Mouse (Mus musculus): Measurements from ENCODE around the gene Kdm5a.
A peak's percentile ranks its signal among the peaks of the same experiment; 100 is the strongest.

Kdm5a gene

DNA sequence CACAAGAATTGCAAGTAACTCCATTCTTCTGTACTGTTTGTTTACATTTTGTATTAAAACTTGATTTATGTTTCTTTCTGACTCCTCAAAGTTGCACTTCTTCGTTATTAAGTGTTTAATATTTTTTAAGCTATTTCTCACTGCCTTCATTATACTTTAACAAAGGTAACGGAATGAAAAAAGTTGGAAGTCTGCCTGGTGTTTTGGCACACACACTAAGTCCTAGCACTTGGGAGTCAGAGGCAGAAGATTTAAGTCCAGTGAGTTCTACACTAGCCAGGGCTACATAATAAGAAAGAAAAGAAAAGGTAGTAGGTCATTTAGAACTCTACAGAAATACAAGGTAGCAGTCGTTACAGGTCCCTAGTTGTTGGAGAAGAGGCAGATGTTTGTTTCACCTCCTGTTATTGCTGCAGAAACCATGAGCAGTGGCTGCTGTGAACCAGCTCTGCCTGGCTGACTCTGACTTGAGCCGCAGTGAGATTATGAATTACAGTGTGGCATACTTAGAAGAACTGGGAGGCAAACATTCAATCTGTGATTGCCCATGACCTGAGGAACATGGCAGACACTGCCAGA is 78.3 kb downstream of the Kdm5a start:
- DNase-seq (ENCODE audit: low spot score), result no peak

DNA sequence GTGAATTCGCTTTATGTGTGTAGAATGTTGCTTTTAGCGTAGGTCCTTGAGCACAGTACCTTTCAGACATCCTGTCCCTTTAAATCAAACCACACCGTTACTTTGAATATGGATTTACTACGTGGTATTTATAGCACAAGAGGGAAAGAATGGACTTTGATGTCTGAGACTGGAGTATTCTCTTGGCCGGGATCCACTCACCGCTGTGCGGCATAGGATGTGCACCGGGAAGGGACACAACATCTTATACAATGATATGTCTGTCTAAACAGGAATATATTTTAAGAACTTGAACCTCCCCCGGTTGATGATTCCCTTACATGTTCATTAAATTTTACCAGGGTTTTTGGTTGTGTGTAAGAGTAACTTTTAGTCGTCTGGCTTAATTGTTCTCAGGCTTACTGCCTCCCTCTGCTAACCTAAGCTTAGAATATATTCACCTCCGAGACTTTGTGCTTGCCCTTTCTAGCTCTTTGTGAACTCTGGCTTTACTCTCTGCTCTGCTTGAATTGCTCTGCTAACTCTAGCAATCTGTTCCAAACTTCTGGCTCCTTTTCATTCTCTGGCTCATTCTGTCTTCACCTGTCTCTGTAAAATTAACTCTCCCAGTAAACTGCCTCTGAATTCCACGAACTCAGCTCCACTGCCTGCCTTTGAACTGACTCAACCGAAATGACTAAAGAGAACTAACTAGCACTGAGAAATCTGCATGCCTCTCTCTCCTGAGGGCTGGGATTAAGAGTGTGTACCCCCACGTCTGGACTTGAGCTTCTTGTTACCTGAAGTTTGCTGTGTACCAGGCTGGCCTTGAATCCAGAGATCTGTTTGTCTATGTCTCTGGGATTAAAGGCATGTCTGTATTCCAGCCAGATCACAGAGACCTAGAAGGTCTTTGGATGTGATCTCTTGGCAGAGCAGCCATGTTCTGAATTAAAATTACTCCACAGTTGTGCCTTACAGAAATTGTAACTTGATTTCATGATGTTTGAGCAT is 79.7 kb downstream of the Kdm5a start:
- DNase-seq (ENCODE audit: low spot score), result no peak

- no peak for DNase-seq (ENCODE audit: low spot score)
Measured at GRCm38 (mm10) chr6:120450208-120450607, 86.3 kb downstream of the Kdm5a start.

- no peak for DNase-seq (ENCODE audit: low spot score)
Measured at GRCm38 (mm10) chr6:120452384-120453102, 88.6 kb downstream of the Kdm5a start.

- DNase-seq (ENCODE audit: low spot score), result no peak
Measured at GRCm38 (mm10) chr6:120453103-120453445, 89.2 kb downstream of the Kdm5a start.

- DNase-seq (ENCODE audit: low spot score), result no peak
Measured at GRCm38 (mm10) chr6:120453556-120453955, 89.6 kb downstream of the Kdm5a start.

DNA sequence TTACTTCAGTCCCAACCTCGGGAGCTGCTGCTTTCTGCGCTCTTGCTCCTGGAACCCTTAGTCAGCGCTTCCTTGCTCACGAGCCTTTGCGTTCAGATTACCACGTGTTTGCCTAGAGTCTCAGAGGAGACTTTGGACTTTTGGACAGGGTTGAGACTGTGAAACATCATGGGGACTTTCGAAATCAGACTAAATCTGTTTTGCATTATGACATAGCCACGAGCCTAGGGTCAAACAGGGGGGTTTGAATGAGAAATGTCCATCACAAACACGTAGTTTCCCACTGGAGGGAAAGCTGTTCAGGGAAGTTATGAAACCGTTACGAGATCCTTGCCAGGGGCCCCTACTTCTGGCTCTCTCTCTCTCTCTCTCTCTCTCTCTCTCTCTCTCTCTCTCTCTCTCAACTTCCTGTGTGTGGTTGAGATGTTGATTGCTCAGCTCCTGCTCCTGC is 90.7 kb downstream of the Kdm5a start:
- DNase-seq (ENCODE audit: low spot score), result no peak

DNA sequence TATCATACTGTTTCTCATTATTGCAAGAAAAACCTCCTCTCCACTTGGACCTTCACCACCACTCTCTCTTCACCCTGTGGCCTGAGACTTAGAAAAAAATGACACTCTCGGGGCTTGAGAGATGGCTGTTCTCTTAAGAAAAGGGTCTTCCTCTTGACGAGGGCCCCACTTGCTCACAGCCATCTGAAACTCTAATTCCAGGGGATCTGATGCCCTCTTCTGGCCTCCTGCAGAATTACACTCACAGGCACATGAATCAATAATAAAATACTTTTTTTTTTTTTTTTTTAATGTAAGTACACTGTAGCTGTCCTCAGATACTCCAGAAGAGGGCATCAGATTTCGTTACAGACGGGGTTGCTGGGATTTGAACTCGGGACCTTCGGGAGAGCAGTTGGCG is 93.2 kb downstream of the Kdm5a start:
- no peak for DNase-seq (ENCODE audit: low spot score)

GRCm38 (mm10) chr6:120457751-120458150 is 93.8 kb downstream of the Kdm5a start:
- DNase-seq (ENCODE audit: low spot score), result no peak

GRCm38 (mm10) chr6:120461217-120461616 is 97.3 kb downstream of the Kdm5a start:
- DNase-seq (ENCODE audit: low spot score), result no peak

DNA sequence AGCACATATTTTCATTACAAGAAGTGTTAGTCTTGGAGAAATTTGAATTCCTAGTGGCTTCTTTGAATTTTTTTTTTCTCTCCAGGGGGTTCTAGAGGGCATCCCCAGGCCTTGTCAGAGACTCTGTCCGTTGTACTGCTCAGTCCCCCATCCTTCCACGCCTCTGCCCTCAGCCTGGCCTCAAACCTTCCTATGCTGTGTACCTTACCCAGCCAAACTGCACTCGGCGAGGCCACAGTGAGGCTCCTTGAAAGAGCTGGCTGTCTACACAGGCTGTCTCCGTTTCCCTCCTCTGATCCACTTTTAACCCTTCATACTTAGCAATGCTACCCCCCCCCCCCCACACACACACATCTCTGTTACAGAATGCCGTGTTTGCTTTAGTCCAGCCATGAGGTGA is 98.3 kb downstream of the Kdm5a start:
- DNase-seq (ENCODE audit: low spot score), result no peak

GRCm38 (mm10) chr6:120463086-120463871 is 99.4 kb downstream of the Kdm5a start, which contains the start of gene Il17ra:
TSS of gene Il17ra (plus strand) at chr6:120463247.
- peak; percentile 58 for DNase-seq (ENCODE audit: low spot score)

DNA sequence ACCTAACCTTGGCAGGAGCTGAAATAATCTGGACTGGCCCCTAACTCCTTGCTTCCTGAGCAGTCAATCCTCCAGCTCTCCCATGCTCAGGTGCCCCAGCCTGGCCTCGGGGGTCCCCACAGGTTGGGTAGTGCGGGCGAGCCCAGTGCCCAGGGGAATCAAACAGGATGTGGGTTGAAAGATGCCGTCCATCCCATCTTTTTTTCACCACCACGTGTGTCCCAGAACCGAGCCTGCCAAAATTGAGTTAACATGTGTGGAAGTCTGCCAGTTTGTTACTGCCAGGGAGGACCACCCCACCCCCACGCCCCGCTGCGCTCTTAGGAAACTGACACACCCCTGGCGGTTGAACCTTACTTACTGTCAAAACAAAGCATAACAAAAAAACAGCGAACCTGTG is 100.0 kb downstream of the Kdm5a start:
- DNase-seq (ENCODE audit: low spot score), result no peak

DNA sequence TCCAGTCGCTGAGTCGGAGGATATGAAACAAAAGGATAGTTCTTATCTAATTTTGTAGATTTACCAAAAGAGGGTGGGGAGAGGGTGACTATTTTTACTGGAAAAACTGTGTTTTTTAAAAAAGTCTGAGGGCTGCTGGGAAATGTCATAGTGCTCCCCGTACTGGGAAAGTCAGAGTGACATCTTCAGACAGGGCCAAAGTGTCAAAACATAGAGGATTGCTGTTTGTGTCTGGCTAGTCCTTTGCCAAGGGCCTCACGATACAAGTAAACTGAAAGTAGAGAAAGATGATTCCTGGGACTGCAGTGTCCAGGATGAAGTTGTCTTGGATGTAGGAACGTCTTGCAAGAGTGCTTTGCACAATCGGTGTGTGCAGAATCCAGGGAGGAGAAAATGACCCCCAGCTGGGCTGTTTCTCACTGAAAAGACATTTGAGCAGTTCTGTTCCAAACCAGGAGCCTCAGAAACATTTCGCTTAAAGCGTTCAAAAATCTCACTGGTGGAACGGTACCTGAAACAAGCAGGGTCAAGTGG is 100.5 kb downstream of the Kdm5a start:
- DNase-seq (ENCODE audit: low spot score), result no peak

GRCm38 (mm10) chr6:120465393-120465792 is 101.5 kb downstream of the Kdm5a start:
- DNase-seq (ENCODE audit: low spot score), result no peak

DNA sequence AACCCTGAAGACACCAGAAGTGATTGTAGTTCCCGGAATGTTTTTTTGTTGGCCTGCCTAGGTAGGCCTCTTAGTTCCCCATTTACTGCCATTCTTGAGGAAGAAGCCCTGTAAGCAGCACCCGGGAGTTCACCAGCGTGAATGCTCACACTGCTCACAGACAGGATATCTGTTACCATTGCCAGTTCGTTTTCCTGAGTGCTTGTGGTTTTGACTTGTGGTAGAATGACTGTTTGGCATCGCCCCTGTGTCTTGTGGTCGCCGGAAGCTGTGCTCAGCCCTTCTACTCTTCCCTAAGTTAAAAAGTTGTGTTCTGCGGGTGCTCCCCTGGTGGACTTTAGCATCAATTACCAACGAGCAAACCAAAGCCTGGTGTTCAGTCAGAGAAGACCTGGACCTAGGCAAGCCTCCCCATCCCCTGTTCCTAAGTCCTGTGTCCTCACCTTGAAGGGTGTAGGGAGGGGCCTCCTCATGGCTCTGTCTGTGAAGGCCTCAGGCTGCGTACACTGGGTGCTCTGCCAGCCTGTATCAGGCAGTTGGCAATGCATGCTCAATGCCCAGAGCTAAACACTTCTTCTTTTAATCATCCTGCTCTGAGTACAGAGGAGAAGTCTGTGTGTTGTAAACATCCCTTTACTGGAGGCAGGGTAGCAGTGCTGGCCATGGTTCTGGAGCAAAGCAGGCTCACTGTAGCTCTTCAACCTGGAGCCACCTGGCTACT is 102.8 kb downstream of the Kdm5a start:
- peak; percentile 54 for DNase-seq (ENCODE audit: low spot score)

DNA sequence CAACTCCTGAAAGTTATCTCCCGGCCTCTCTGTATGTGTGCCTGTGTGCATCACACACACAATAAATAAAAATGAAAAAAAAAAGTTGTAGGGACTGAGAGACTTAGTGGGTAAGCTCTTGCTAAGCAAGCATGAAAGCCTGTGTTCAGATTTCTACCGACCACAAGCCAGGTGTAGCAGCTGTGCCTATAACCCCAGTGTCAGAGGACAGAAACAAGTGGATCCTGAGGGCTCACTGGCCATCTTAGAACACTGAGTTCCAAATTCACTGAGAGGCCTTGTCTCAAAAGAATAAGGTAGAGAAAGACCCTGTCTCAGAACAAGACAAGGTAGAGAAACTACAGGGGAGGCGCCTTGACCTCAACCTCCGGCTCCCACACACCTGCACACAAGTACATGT is 104.3 kb downstream of the Kdm5a start:
- no peak for DNase-seq (ENCODE audit: low spot score)

GRCm38 (mm10) chr6:120469268-120469667 is 105.3 kb downstream of the Kdm5a start:
- no peak for DNase-seq (ENCODE audit: low spot score)

GRCm38 (mm10) chr6:120469770-120470169 is 105.8 kb downstream of the Kdm5a start:
- DNase-seq (ENCODE audit: low spot score), result no peak

- DNase-seq (ENCODE audit: low spot score), result no peak
Measured at GRCm38 (mm10) chr6:120470666-120471065, 106.7 kb downstream of the Kdm5a start.

DNA sequence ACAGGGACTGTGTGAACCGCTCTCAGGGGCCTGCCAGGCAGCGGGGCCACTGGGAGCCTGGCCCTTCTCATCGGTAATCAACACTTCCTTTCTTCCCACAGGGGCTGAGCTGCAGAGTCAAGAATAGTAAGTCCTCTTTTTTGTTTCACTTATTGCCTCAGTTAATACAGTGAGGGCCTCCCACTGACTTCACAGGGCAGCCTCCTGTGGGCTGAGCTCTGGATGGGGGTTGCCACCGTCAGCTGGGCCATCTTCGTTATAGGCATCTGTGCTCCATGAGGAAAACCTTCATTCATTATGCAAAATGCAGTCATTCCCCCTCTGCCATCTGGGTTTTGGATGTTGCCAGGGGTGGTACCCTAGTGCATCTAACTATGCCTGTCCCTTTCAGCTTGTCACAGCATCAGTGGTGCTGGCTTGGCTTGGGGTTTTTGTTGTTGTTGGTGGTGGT is 108.1 kb downstream of the Kdm5a start:
- peak; percentile 53 for DNase-seq (ENCODE audit: low spot score)
